Mouse (Mus musculus) hindbrain, embryonic 11.5 days (tissue): Measurements from ENCODE around the gene Cyp2b10. TPM values are rescaled to one million over a fixed set of nuclear protein-coding genes. Genes with fewer than 3 reads are reported as not detected.
"Not testable (repeated sequence)": the region's sequence is repeated elsewhere in the genome, so short reads cannot be mapped to it uniquely, and the experiment has no call there.

ENCODE experiments used
- ATAC-seq: fragments of 200-750 bp; cut with Nextera tagmentation; 2 replicates; pipeline ENCODE4 v1.8.0; 2017; ENCODE audit warnings: mild to moderate bottlenecking, moderate TSS enrichment, moderate library complexity; ENCODE audit not compliant: low FRiP score
- DNase-seq: peaks from one replicate; pipeline ENCODE4 v3.0.0-alpha.2; 2015; ENCODE audit warnings: low spot score
- H3K27ac ChIP-seq: fragments of 300-500 bp; sonication (generic); 2 replicates; pipeline ENCODE4 v1.5.1; 2014; ENCODE audit warnings: mild to moderate bottlenecking, low read depth, low read length
- H3K27me3 ChIP-seq: fragments of 300-500 bp; sonication (generic); 2 replicates; pipeline ENCODE4 v1.6.1; 2014; ENCODE audit warnings: mild to moderate bottlenecking, low read length, moderate library complexity, mixed read lengths; ENCODE audit not compliant: control insufficient read depth, insufficient read depth
- H3K36me3 ChIP-seq: fragments of 300-500 bp; sonication (generic); 2 replicates; pipeline ENCODE4 v1.6.1; 2014; ENCODE audit warnings: mild to moderate bottlenecking, low read length, moderate library complexity, mixed read lengths; ENCODE audit not compliant: control insufficient read depth, insufficient read depth
- H3K4me1 ChIP-seq: fragments of 300-500 bp; sonication (generic); replicated peaks from 2 replicates; pipeline ENCODE4 v1.6.1; 2014; ENCODE audit warnings: low read length, mixed read lengths; ENCODE audit not compliant: control insufficient read depth, insufficient read depth
- H3K4me2 ChIP-seq: fragments of 300-500 bp; sonication (generic); replicated peaks from 2 replicates; pipeline ENCODE4 v1.6.1; 2014; ENCODE audit warnings: mild to moderate bottlenecking, low read depth, low read length
- H3K4me3 ChIP-seq: fragments of 300-500 bp; sonication (generic); 2 replicates; pipeline ENCODE4 v1.5.1; 2014; ENCODE audit warnings: low read depth, low read length
- H3K9ac ChIP-seq: fragments of 300-500 bp; sonication (generic); 2 replicates; pipeline ENCODE4 v1.6.1; 2014; ENCODE audit warnings: low read depth, low read length
- H3K9me3 ChIP-seq: fragments of 300-500 bp; sonication (generic); 2 replicates; pipeline ENCODE4 v1.6.1; 2016; ENCODE audit warnings: low read length; ENCODE audit not compliant: control insufficient read depth
- WGBS: fragments of 180-500 bp; shearing (Covaris S2); extraction: QIAGEN DNeasy Blood & Tissue Kit; methylation state at CpG from one replicate; pipeline ENCODE4 v1.1.7; 2014; 5-methylcytosine and 5-hydroxymethylcytosine counted together
- polyA plus RNA-seq: library from polyadenylated mRNA; unstranded; fragments of >200 nt; fragmentation: Nextera tagmentation; extraction: Ambion mirVana; gene quantifications from 2 replicates; pipeline ENCODE4 v1.2.1, GENCODE M21; 2014

The Cyp2b10 gene
- polyA plus RNA-seq, 1 experiment from 2014 or later, result not detected

DNA sequence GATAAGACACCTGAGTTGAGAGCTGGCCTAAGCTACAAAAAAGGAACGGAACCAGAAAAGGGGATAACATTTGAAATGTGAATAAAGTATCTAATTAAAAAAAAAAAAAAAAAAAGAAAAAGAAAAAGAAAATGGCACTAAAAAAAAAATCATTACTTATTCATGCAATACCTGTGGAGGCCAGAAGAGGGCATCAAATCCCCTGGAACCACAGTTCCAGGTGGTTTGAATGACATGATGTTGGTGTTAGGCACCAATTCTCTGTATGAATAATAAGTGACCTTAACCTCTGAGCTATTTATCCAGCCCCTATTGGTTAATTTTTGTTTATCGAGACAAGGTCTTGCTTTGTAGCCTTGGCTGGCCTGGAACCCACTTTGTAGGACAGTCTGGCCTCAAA, 27.6 kb upstream of the Cyp2b10 start:
- no peak for DNase-seq
- Histone ChIP-seq H3K27ac (no peak overlapping the region), H3K36me3 (no peaks in the 10 kb centered on the region), H3K4me1 (no peaks in the 10 kb centered on the region), H3K27me3 (no peaks in the 10 kb centered on the region), H3K9me3 (no peaks in the 10 kb centered on the region), H3K4me3 (no peak overlapping the region), H3K9ac (no peak overlapping the region), H3K4me2 (no peak overlapping the region)
- 81% methylated on average over 2 of the region's 2 CpGs for WGBS
- ATAC-seq, result no peak

DNA sequence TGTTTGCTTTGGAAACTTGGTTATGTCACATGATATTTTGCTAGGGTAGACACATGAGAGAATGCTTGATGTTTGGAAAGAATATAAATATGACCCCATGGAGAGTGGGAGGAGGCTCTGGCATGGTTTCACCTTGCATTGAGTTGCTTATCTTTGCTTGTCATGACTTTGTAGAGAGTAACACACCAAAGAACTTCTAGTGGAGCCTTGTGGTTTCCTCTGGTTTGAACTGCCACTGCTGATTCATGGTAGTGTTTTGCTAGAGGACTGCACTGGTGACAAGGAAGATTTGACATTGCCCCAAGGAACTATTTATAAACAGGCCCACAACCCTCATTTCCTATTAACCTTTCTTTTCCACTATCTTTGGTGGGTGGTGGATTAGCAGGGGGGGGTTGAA, 24.8 kb upstream of the Cyp2b10 start:
- H3K9ac ChIP-seq, result no peak overlapping the region
- H3K4me2 ChIP-seq, result no peak overlapping the region
- DNase-seq (no peak), ATAC-seq (no peak)
- no peaks in the 10 kb centered on the region for H3K4me1 ChIP-seq
- H3K27ac ChIP-seq, result no peak overlapping the region
- H3K36me3 ChIP-seq, result no peaks in the 10 kb centered on the region
- H3K27me3 ChIP-seq, result no peaks in the 10 kb centered on the region
- H3K4me3 ChIP-seq, result no peak overlapping the region
- H3K9me3 ChIP-seq, result no peaks in the 10 kb centered on the region

DNA sequence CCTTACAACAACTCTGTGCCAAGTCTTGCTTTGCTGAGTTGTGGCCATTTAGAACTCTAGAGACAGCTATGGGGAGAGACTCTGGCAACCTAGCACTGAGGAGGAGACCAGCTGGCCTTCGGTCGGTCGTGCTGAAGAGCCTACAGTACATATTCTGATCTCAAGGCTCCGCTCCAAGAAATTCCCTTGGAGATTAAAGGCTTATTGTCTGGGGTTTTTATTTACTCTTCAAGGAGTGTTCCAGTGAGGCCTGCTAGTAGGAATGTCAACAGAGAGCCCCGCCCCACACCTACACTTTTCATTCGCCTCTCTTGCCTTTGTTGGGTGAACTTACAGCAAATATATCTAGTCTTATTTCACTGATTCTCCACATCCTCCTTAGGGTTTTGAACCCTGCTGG, 18.7 kb upstream of the Cyp2b10 start:
- ATAC-seq (no peak), DNase-seq (no peak)
- Histone ChIP-seq H3K36me3 (no peaks in the 10 kb centered on the region), H3K9me3 (no peaks in the 10 kb centered on the region), H3K27ac (no peak overlapping the region), H3K4me3 (no peak overlapping the region), H3K4me1 (no peaks in the 10 kb centered on the region), H3K9ac (no peak overlapping the region), H3K27me3 (no peaks in the 10 kb centered on the region), H3K4me2 (no peak overlapping the region)
- WGBS, result 52% methylated on average over 6 of the region's 6 CpGs

DNA sequence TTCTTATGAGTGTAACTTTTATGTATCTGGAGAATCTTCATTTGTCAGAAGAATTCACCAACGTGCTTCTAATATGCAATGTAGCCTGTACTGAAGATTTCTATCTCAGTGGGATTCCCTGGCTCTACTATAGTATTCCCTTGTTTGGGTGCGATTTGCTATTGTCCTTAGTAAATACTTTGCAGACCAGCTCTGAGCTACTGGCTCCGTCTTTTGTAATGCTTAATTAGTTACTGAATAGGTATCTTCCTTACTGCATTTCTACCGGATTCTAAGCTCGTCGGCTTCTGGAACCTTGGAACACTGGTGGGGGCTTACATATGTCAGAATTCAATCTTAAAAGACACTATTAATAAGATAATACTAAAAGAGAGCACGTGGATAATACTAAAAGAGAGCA, 16.7 kb upstream of the Cyp2b10 start:
- ATAC-seq, H3K4me2 ChIP-seq, H3K4me1 ChIP-seq, H3K36me3 ChIP-seq, H3K9ac ChIP-seq, H3K27me3 ChIP-seq, H3K4me3 ChIP-seq, H3K27ac ChIP-seq, H3K9me3 ChIP-seq, DNase-seq: not testable (repeated sequence)
- 4% methylated on average over 7 of the region's 7 CpGs for WGBS

DNA sequence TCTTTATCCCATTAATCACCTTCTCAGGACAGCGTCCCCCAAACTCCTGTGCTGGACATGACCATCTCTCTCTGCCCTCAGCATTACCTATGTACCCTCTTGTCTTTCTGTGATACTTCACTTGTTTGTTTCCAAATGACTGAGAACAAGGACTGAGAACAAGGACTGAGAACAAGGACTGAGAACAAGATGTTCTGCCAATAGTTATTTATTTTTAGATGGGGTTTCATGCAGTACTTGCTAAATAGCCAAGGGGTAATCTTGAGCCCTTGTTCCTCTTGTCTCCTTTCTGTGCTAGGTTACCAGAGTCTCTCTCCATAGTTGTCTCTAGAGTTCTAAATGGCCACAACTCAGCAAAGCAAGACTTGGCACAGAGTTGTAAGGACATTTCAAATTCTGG, 13.1 kb upstream of the Cyp2b10 start:
- H3K4me3 ChIP-seq, result no peak overlapping the region
- no peaks in the 10 kb centered on the region for H3K9me3 ChIP-seq
- H3K4me1 ChIP-seq, result no peaks in the 10 kb centered on the region
- 71% methylated on average over 1 of the region's 1 CpGs for WGBS
- H3K9ac ChIP-seq, result no peak overlapping the region
- no peaks in the 10 kb centered on the region for H3K36me3 ChIP-seq
- no peak for ATAC-seq
- no peaks in the 10 kb centered on the region for H3K27me3 ChIP-seq
- H3K27ac ChIP-seq, result no peak overlapping the region
- no peak overlapping the region for H3K4me2 ChIP-seq
- no peak for DNase-seq

DNA sequence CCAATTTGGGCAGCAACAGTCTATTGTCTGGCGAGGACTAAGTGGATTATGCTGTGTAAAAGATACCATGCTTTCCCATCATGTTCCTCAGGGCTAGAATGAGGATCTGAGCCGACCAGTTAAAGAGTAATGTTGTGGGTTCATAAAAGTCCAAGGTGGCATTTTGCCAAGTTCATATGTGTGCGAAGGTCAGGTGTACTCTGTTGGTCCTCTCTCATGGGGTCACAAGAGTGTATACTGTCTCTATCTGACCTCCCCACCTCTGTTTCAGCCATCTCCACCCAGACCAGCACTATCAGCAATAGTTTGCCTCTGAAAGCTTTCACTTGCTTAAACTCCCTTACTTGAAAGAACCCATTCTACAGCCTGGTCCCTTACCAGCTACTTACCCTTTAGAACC, 9.7 kb upstream of the Cyp2b10 start:
- 92% methylated on average over 3 of the region's 3 CpGs for whole genome bisulfite sequencing
- H3K9me3 ChIP-seq, result no peaks in the 10 kb centered on the region

DNA sequence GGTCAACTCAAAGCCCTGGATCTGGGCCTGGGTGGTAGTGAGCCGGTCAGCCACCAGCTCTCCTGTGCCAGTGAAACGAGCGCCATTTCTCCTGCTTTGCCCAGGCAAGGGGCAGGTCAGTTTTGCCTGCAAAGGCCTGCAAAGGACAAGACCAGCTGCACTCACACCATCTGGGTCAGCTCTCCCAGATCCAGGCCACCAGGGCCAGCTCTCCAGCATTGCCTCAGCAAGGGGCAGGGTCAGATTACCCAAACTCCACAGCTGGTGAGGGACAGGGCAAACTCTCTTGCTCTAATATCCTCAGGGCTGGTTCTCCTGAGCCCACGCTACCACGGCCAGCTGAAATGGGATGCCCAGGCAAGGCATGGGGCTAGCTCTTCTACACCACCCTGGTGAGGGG, 4.3 kb upstream of the Cyp2b10 start:
- Histone ChIP-seq H3K36me3 (no peaks in the 10 kb centered on the region), H3K27me3 (no peaks in the 10 kb centered on the region), H3K9me3 (no peaks in the 10 kb centered on the region), H3K4me3 (no peak overlapping the region), H3K4me2 (no peak overlapping the region), H3K4me1 (no peaks in the 10 kb centered on the region), H3K27ac (no peak overlapping the region), H3K9ac (no peak overlapping the region)
- DNase-seq, result no peak
- ATAC-seq, result no peak
- 77% methylated on average over 5 of the region's 5 CpGs for WGBS

More for the DNA sequence above, 9.7 kb upstream of the Cyp2b10 start:
- DNase-seq, result no peak
- Histone ChIP-seq H3K4me2 (no peak overlapping the region), H3K27ac (no peak overlapping the region), H3K4me3 (no peak overlapping the region), H3K9ac (no peak overlapping the region), H3K4me1 (no peaks in the 10 kb centered on the region), H3K27me3 (no peaks in the 10 kb centered on the region), H3K36me3 (no peaks in the 10 kb centered on the region)
- no peak for ATAC-seq

DNA sequence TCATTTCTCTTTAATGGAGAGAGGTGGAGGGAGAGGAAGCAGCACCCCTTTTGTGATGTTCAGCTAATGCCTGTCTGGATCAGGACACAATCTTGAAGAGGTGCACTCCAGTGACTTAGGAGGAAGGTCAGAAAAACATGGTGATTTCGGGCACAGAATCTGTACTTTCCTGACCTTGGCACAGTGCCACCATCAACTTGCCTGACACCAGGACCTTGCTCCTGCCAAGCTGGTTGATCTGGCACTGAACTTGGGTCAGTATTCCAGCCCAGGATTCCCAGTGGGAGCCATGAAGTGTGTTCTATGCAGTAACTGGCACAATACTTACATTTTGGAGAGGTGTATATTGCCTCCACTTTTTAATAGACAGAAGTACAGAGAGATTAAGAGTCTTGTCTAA, 2.3 kb upstream of the Cyp2b10 start:
- no peaks in the 10 kb centered on the region for H3K27me3 ChIP-seq
- H3K4me3 ChIP-seq, result no peak overlapping the region
- no peaks in the 10 kb centered on the region for H3K9me3 ChIP-seq
- no peak for DNase-seq
- H3K4me1 ChIP-seq, result no peaks in the 10 kb centered on the region
- no peak overlapping the region for H3K27ac ChIP-seq
- no peak for ATAC-seq
- 60% methylated on average over 1 of the region's 1 CpGs for WGBS
- H3K36me3 ChIP-seq, result no peaks in the 10 kb centered on the region
- no peak overlapping the region for H3K9ac ChIP-seq
- no peak overlapping the region for H3K4me2 ChIP-seq

DNA sequence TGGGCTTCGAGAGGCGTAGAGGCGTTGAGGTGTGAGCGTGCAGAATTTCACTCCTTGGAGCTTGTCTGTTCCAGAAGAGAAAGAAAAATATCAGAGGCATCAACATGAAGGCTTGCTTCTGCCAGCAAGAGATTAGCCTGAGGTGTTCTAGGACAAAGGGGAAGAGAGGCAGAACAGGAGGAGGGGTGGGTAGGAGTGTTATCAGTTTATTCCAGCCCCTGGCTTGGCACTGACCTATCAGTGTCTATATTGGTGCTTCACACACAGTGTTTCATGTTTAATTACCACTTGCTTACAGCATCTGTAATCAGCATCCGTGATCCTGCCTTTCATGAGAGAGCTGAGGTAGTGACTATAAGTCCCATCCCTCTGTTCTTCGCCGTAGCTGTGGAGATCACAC, 644 bp downstream of the Cyp2b10 start:
- no peaks in the 10 kb centered on the region for H3K36me3 ChIP-seq
- no peak for ATAC-seq

More for the DNA sequence above, 644 bp downstream of the Cyp2b10 start:
- Histone ChIP-seq H3K27ac (no peak overlapping the region), H3K4me3 (no peak overlapping the region), H3K4me1 (no peaks in the 10 kb centered on the region), H3K9ac (no peak overlapping the region), H3K9me3 (no peaks in the 10 kb centered on the region), H3K4me2 (no peak overlapping the region), H3K27me3 (no peaks in the 10 kb centered on the region)
- 89% methylated on average over 7 of the region's 7 CpGs for WGBS
- no peak for DNase-seq
